Mouse (Mus musculus) spleen, postnatal 10 days (tissue): Measurements from ENCODE around the gene Acrbp.
A peak's percentile ranks its signal among the peaks of the same experiment; 100 is the strongest.

Experiments used
- DNase-seq, 2 experiments: peaks; one replicate each; pipeline ENCODE4 v3.0.0; 2021 to 2022; ENCODE audit warnings: low spot score in 2 of 2

The Acrbp gene

GRCm38 (mm10) chr6:125099421-125099971 lies 50.0 kb downstream of the Acrbp start:
- DNase-seq, result peak in 1 of 2 experiments; percentile 71

- DNase-seq, result no peak
Observed at GRCm38 (mm10) chr6:125101444-125101843, 52.0 kb downstream of the Acrbp start.

GRCm38 (mm10) chr6:125104223-125104622 lies 54.7 kb downstream of the Acrbp start:
- DNase-seq, result peak; percentile 73 to 90

- DNase-seq, result no peak
Observed at GRCm38 (mm10) chr6:125107705-125108104, 58.2 kb downstream of the Acrbp start.

GRCm38 (mm10) chr6:125109371-125109770 lies 59.9 kb downstream of the Acrbp start:
- no peak for DNase-seq

GRCm38 (mm10) chr6:125110927-125111326 lies 61.4 kb downstream of the Acrbp start:
- DNase-seq, result peak in 1 of 2 experiments; percentile 67

- DNase-seq, result no peak
Observed at GRCm38 (mm10) chr6:125112553-125112952, 63.1 kb downstream of the Acrbp start.
